Mouse (Mus musculus) gastrocnemius, postnatal 4 days (tissue): ENCODE data around the gene Cfap46. TPM values are rescaled to one million over a fixed set of nuclear protein-coding genes. Genes with fewer than 3 reads are reported as not detected.
A peak's percentile ranks its signal among the peaks of the same experiment; 100 is the strongest.
"Not testable (repeated sequence)": the region's sequence is repeated elsewhere in the genome, so short reads cannot be mapped to it uniquely, and the experiment has no call there.

ENCODE experiments used
- DNase-seq, 2 experiments: peaks; one replicate each; pipeline ENCODE4 v3.0.0; 2021 to 2022; ENCODE audit warnings: low spot score in 2 of 2, mixed read lengths in 2 of 2
- total RNA-seq, 2 experiments: library from RNA; stranded (reverse); gene quantifications; 2 replicates each; pipeline ENCODE4 v1.2.3; 2021

The Cfap46 gene
- total RNA-seq, 2 experiments from 2014 or later: 0.17 to 0.52 TPM

- no peak for DNase-seq
Observed at GRCm38 (mm10) chr7:139666871-139667270, 16.7 kb downstream of the Cfap46 start.

- DNase-seq: no peak
Observed at GRCm38 (mm10) chr7:139663318-139663717, 20.3 kb downstream of the Cfap46 start.

DNA sequence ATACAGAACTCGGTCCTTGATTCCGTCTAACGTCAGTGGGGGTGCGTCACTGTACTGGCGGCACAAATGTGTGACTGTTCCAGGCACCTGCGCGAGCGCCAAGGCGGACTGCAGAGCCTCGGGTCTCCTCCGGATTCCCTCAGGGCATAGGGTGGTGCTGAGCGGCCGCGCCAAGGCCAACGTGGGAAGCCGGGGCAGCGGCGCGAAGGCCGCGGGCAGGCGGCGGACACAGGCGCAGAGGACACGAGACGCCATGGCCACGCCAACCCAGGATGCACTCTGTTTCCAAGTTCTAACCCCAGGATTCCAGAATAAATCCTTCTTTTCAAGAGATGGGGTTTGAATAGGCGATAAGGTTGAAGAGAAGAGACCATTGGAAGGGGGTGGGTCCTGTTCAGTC, 23.7 kb downstream of the Cfap46 start:
- not testable (repeated sequence) for DNase-seq

GRCm38 (mm10) chr7:139649698-139650097, 33.9 kb downstream of the Cfap46 start:
- no peak for DNase-seq

- peak; percentile 87 to 96 for DNase-seq
Observed at GRCm38 (mm10) chr7:139648107-139648824, 35.4 kb downstream of the Cfap46 start.

DNA sequence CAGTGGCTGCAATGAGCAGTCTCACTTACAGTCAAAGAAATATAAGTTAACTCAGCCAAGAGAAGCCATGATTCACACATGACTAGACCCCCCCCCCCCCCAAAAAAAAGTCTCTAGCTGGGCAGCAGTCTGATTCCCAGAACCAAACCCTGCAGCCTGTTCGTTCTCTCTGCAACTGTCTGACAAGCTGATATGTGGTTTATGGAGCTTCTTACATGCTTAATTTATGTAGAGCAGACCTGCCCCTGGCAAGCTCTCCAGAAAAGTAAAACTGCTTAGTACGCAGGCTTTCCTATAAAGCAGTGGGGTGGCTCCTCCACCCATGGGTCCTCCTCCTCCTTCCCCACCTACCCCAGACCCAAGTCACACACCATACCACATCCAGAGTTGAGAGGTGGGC, 50.2 kb downstream of the Cfap46 start:
- no peak for DNase-seq

DNA sequence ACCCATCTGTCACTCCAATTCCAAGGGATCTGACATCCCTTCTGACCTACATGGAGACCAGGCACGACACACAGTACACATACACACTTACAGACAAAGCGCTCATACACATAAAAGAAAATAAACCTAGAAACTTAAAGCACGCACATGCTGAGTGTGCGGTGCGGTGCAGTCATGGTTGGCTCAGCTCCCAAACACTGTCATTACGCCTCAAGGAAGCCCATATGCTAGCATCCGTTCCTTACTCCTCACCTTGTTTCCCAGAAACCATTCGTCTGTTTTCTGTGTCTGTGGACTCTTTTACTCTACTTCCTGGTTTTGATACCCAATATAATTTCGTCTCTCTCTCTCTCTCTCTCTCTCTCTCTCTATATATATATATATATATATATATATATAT, 58.5 kb downstream of the Cfap46 start:
- no peak for DNase-seq

GRCm38 (mm10) chr7:139622568-139622967, 61.0 kb downstream of the Cfap46 start:
- no peak for DNase-seq

GRCm38 (mm10) chr7:139615767-139616766, 67.5 kb downstream of the Cfap46 start:
- DNase-seq: peak in 1 of 2 experiments; percentile 44

GRCm38 (mm10) chr7:139610328-139610727, 73.3 kb downstream of the Cfap46 start:
- no peak for DNase-seq

DNA sequence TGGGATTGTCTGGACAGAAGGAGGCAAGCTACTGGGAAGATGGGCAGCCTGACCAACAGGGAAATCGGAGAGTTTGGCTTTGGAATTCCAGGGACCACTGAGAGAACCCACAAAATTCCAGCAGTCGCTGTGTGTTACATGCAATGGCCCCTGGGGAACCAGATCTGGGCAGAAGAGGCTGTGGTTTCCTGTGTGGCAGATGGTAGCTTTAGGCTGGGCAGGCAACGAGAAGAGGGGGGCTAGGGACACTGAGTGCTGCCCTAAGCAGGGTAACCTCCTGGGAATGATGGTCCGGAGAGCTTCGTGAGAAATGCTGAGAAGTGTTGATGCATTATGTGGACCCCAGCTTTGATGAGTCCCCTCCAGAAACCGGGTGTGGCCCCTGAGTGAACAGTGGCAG, 87.8 kb downstream of the Cfap46 start:
- no peak for DNase-seq

GRCm38 (mm10) chr7:139595311-139595710, 88.3 kb downstream of the Cfap46 start:
- DNase-seq: no peak

GRCm38 (mm10) chr7:139591311-139591710, 92.3 kb downstream of the Cfap46 start:
- DNase-seq: no peak

GRCm38 (mm10) chr7:139590302-139590701, 93.3 kb downstream of the Cfap46 start:
- no peak for DNase-seq

DNA sequence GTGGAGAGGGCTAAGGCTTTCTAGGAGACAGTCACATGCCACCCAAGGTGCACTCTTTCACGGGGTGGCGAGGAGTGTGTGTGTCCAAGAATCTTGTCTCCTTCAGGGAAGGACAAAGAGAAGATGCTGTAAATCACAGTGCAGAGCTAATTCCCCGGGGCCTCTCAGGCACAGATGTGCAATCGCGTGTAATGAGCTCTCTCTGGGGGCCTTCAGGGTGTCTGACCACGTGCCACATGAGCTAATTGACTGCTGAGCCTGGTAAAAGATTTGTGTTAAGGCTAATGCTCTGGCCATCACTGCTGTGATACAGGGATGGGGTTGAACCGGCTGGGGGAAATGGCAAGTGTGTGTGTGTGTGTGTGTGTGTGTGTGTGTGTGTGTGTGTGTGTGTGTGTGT, 95.7 kb downstream of the Cfap46 start:
- no peak for DNase-seq

- no peak for DNase-seq
Observed at GRCm38 (mm10) chr7:139585183-139585821, 98.3 kb downstream of the Cfap46 start.

DNA sequence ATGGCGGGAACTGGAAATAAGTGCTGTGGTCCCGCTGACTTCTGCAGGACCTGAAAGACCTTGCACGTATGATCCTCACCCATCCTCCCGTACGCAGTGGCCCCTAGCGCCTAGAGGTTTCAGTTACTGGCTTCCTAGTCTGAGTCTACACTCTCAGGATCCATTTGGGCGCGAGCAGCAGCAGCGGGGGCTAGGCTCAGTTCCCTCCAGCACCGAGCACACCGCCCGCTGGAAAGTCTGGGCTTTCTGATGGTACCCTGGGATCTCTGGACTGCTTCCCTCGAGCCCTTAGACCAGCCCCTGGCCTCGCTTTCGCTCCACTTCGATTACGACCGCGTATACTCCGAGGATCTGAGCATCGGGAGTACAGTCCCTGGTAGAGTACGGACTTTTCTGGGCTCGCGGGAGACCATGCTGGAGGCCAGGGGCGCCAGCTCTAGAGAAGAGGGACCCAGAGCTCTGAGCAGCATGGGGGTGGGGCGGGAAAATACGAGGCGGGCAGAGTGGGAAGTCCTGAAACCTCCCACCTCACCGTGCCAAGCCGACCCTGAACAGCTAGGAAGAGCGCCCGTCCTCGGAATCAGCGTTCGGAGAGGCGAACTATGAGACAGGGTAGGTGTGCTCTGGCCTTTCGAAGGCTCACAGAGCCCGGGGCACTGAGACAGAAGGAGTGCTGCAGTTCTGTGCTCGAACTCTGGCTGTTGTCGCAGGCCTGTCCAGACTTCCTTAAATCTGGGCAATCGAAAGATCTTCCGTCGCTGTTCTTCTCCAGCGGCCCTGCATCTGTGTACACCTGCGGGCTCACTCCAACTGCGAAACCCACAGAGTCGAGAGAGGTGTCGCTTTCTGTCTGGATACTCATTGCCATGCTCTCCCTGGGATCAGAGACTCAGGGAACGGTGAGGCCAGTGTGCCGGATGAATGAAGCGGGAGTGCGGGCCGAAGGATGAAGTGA, 99.1 kb downstream of the Cfap46 start:
- peak in 1 of 2 experiments; percentile 34 for DNase-seq

GRCm38 (mm10) chr7:139583094-139583737, 100.4 kb downstream of the Cfap46 start:
- DNase-seq: no peak

DNA sequence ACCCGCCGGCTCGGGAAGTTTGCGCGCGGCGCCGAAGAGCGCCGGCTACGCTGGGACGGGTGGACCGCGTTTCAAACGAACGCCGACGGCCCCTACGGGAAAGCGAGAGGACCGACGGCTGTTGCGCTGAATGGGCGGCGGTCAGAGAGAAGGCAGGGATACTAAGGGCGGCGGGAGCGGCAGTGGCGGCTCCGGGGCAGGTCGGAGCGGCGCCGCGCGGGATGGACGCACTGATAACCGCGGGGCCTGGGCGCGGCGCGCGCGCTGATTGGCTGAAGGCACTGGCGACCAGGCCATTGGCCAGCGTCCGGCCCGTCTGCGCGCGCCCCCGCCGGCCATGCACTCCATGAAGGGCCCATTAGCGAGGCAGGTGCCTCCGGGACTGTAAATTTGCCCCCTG, 101.0 kb downstream of the Cfap46 start, which contains the start of gene Nkx6-2:
TSS of gene Nkx6-2 (minus strand) at position 203 of the 400 bp plus-strand sequence.
- DNase-seq: peak in 1 of 2 experiments; percentile 53
